Mouse (Mus musculus): ENCODE measurements around the gene Mok.
"Not testable (repeated sequence)": the region's sequence is repeated elsewhere in the genome, so short reads cannot be mapped to it uniquely, and the experiment has no call there.

Gene Mok

DNA sequence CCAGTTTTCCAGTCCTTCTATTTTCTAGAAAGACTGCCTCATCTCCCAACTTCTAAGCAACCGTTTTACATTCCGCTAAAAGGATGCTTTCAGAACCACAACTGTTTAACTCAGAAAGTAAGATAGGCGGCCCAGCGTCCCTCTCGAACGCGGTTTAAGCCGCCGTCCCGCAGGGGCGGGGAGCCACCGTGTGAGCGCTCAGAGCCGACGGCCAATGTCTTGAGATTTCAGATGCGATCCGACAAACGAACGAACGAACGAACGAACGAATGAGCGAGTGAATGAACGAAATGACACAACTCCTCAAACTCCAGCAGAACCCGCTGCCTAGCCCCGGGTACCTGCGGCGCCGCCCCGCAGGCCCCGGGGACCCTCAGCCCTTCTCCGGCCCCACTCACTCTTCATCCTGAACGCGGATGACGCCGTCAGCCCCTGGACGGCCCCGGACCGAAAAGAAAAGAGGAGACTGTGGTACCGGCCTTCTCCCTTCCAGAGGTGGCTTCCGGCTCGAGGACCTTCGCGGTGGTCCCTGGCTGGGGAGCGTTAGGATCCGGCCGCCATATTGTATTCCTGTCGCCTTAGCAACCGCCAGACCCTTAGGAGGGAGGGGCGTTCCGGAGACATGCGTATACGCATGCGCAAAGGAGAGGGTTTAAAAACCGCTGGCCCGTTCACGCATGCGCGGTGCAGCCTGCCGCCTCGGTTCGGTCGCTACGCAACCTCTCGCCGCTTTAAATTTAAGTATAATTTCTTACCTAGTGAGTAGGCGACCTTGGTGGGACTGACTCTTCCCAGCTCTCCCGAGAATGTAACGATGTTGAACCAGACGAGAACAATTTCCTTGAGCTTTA, at the start of gene Mok:
TSS of gene Mok (minus strand) at position 592 of the 851 bp plus-strand sequence.
- DNase-seq (ENCODE audit: inconsistent age in 2 of 2, low spot score in 1 of 2), result peak; percentile 96 to 99

DNA sequence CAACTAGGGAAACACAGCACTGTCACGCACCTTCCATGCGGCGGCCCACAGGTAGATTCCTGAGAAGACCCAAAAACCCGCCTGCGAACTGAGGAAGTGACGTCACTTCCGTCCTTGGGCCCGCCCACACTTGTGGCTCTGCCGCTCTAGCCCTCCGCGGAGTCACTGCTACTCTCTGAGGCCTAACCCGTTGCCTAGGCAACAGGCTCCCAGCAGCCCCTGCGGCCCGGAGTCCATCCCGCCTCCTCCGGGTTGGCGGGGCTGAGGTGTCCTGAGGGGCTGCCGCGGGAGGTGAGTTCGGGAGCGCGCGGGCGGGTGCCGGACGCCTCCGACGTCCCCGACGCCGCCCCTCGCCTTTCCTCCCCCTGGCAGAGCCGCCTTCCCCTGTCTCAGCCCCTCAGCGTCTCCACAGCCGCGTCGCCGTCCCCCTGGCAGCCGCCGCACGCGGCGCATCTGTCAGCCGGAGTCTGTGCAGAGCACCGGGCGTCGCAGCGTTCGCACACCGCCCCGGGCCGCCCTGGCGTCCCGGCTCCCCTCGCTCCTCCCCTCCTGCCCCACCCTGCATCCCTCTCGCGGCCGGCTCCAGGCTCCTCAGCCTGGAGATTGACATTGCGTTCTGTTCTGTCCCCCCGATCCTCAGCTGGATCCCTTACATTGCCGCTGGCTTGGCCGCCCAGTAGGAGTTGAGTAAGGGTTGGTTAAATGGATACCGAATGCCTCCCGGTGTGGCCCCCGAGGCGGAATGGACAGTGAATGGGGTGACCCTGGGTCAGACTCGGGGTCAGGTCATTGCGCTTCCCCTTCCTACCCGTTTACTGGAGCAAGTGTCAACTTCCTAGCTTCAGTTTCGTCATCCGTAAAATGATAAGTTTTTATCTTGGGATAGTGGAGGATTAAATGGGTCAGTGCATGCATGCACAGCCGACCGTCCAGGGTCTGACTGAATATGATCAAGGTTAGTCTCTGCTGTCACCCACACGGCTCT, 48.6 kb upstream of the Mok start, which contains the start of the genes Cinp and Tecpr2:
TSS of gene Cinp (minus strand) at position 110 of the 985 bp plus-strand sequence.
TSS of gene Tecpr2 (plus strand) at position 229 of the 985 bp plus-strand sequence.
- peak; percentile 98 for DNase-seq (ENCODE audit: inconsistent age in 2 of 2, low spot score in 1 of 2)

DNA sequence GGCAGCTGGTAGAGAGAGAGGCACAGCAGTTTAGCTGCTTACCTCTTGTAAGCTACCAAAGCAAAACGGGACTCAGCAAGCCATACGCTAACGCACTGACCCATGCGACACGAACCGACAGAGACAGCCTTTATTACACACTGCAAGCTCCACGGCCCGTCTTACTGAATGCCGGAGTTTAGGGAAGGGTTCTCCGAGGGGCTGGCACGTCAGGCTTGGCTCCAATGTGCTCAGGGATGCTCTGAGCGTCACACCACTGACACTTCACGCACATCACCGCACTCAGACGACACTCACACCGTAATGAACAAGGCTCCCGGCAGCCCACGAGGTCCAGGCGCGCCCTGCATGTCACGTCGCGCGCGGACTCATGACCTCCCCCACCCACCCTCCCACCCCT, 47.9 kb upstream of the Mok start:
- DNase-seq (ENCODE audit: inconsistent age in 2 of 2, low spot score in 1 of 2), result no peak

DNA sequence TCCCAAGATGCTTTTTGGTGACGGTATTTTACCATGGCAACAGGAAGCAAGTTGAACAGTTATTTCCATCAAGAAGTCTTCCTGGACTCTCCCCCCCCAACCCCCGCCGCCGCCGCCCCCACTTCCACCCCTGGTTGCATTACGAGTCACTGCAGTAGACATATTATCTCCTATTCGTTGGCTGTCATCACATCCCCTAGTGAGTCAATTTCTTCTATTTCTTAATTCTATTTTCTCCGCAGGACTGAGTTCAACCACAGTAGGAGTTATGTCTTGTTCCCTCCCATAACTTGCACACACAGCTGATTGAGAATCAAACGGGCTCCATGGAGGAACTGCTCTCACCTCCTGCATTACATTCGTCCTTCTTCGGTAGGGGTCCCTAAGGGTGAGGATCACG, 47.4 kb upstream of the Mok start:
- DNase-seq (ENCODE audit: inconsistent age in 2 of 2, low spot score in 1 of 2), result no peak

DNA sequence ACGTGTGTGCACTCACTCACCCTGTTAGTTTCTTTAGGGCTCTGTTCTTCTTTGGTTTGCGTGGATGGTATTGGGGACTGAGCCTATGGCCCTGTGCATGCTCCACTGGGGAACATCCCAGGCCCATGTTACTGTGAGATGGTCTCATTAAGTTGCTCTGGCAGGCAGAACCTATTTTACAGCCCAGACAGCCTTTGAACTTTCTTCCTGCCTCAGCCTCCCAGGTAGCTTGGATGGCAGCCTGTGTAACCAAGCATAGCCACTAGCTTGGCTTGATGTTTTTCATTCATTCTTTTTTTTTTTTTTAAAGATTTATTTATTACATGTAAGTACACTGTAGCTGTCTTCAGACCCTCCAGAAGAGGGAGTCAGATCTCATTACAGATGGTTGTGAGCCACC, 44.5 kb upstream of the Mok start:
- no peak for DNase-seq (ENCODE audit: inconsistent age in 2 of 2, low spot score in 1 of 2)

DNA sequence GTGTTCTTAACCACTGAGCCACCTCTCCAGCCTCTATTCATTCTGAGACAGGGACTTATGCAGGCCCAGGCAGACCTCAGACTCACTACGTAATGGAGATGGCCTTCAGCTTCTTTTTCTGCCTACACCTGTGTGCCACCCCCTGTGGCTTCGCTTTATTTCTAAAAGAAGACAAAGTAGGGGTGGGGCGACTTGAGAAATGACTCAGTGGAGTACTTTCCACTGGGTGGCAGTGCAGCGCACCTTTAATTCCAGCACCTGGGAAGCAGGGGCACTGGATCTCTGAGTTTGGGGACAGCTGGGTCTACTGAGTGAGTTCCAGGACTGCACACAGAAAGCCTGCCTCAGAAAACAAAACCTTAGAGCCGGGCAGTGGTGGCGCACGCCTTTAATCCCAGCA, 41.6 kb upstream of the Mok start:
- peak in 1 of 2 experiments; percentile 47 for DNase-seq (ENCODE audit: inconsistent age in 2 of 2, low spot score in 1 of 2)

DNA sequence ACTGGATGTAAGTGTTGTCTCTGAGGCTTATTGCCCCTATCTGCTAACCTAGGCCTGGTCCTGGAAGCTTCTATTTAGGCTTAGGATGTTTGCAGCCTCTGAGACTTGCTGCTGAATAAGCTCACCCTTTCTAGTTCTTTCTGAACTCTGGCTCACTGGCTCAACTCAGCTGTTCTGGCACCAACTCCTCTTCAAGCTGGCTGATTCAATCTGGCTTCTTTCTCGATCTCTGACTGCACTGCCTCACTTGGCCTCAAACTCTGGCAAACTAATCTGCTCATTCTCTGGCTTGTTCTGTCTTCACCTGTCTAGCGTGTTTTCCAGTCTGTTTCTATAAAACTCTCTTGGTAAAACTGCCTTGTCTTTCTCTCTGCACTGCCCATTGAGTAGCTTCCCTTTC, 34.6 kb upstream of the Mok start:
- peak in 1 of 2 experiments; percentile 44 for DNase-seq (ENCODE audit: inconsistent age in 2 of 2, low spot score in 1 of 2)

DNA sequence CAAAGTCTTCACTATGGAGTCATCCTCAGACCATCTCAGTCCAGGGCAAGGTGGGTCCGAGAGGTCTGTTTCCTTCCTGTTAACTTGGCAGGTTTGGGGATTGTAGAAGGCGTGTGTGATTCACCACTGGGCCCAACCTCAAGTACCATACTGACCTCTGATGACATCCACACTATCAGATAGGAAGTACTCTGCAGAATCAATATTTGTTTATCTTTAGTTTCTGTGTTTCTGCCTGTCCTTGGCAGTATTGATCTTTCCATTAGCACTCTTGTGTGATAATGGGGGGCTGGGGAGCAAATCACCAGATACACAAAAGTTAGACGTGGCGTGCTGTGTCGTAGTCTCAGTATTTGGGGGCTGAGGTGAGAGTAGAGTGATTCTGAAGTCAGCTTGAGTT, 30.5 kb upstream of the Mok start:
- no peak for DNase-seq (ENCODE audit: inconsistent age in 2 of 2, low spot score in 1 of 2)

DNA sequence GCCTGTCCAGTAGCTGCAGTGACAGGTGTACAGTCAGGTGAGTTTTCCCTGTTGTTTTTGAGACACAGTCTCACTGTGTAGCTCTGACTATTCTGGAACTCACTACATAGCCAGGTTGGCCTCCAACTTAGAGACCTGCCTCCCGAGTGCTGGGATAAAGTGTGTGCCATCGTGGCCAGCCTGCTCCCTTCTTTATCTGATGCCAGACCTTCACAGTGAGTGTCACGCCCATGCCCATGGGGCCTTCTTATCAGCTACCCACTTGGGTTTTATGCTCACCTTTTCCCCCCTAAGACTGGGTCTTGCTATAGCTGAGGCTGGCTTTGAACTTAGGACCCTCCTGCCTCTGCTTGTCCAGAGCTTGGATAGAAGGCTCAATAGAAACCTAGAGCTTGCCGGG, 29.4 kb upstream of the Mok start:
- DNase-seq (ENCODE audit: inconsistent age in 2 of 2, low spot score in 1 of 2), result no peak

DNA sequence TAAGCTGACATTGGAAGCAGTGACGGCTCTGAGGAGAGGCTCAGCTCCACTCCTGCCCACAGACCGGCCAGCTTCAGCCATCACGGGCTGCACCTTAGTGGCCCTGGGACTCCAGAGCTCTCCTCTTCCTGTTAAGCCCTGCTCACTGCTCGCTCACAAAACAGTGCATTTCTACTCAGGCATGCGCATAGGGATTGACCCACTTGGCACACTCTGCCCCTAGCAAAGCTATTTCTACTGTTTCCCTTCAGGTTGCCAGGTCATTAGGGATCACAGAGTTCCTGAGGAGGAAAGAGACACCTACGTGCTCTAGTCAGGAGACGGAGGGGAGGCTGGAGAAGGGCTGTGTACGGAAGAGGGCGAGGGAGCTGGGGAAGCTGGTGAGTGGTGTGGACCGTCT, 25.2 kb upstream of the Mok start:
- DNase-seq (ENCODE audit: inconsistent age in 2 of 2, low spot score in 1 of 2), result no peak

DNA sequence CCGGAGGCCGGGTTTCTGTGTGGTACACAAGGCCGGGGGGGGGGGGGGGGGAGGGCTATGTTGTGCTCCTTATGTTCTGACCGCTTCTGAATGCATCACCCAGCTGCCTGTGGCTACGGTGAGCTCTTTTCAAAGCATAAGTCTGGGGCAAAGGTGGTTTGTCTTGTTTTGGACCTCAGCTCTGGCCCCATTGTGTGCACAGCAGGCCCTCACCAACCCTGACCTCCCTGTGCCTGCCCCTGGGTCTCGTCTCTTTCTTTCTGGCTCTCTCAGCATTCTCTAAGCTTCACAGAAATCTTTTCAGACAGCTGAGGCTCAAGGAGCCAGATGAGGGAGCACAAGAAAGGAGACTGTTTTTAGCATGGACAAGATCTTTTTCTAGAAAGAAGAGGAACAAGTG, 24.8 kb upstream of the Mok start:
- DNase-seq (ENCODE audit: inconsistent age in 2 of 2, low spot score in 1 of 2), result no peak

DNA sequence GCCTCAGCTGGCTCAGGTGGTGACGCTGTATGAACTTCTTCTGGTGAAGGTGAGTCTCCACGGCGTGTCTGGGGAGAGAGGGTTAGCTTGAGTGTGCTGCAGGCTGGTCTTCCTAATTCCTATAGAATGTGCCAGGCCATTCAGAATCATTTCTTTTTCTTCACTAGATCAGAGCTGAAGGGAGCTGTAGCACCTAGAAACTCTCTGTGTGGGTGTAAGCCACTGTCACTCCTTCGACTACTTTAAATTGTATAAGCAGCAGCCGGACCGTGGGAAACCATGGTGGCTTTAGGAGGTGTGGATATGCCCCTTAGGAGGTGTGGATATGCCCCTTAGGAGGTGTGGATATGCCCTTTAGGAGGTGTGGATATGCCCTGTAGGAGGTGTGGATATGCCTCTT, 23.3 kb upstream of the Mok start:
- DNase-seq (ENCODE audit: inconsistent age in 2 of 2, low spot score in 1 of 2), result no peak

DNA sequence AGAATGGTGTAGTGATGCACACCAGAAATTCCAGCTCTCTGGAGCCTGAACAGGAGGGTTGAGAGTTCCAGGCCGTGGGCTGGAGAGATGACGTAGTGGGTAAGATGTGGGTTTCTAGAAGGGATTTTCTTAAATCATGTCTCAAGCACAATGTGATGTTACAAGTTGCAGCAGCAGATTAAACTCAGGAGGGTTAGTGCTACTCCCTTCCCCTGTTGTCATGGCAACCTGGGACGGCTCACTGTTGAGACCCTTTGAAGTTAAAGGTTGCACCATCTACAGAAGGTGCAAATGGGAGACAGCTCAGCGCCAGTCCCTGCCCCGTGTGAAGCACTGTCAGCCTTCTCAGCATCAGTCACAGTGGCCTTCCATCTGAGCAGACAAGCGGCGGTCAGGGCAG, 20.5 kb upstream of the Mok start:
- DNase-seq (ENCODE audit: inconsistent age in 2 of 2, low spot score in 1 of 2), result no peak

DNA sequence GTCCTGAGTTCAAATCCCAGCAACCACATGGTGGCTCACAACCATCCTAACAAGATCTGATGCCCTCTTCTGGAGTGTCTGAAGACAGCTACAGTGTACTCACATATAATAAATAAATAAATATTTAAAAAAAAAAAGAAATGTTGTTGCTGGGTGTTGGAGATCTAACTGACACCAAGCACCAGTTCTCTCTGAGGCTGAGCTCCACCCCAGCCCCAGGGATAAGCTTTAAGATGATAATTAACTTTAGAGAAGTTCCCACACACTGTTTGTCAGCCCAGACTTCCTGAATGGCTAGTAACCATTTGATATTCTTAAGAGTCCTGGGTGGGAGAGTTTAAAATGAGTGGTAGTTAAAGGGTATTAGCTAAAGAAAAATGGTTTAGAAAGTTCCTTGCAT, 19.6 kb upstream of the Mok start:
- DNase-seq (ENCODE audit: inconsistent age in 2 of 2, low spot score in 1 of 2), result no peak

DNA sequence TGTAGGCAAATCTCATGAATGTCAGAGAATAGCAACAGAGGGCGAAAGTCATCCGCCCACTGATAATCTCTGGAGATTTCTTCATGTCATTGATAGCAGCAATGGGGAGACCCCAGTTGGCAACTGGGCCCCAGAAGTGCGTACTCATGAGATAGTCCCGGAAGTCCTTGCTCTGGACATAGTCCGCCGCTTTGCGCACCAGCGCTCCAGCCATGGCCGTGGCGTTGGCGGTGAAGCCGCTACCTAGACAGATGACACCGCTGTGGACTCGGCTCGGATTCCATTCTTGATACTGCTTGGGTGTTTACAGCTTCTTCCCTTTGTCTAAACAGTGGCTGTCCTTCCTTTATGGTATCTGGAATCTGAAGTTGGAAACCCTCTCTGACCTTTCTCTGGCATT, 17.9 kb upstream of the Mok start:
- DNase-seq (ENCODE audit: inconsistent age in 2 of 2, low spot score in 1 of 2), result not testable (repeated sequence)

DNA sequence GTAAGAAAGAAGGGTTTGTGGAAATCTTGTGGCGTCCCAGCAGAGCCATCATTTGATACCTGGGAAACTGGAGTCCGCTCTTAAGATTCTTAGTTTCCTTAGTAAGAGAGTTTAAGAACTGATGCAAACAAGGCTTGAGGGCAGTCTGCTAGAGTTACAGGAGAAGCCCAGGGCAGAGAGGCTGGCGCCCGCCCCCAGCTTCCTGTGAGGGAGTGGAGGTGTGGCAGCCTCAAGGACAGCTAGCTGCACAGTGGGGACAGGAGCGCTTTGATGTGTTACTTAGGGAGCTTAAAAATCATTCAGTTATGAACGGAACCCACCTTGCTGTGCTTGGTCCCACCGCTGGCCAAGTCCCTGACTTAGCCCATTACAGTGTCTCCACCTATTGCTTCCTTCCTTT, 16.5 kb upstream of the Mok start:
- peak; percentile 60 to 73 for DNase-seq (ENCODE audit: inconsistent age in 2 of 2, low spot score in 1 of 2)

DNA sequence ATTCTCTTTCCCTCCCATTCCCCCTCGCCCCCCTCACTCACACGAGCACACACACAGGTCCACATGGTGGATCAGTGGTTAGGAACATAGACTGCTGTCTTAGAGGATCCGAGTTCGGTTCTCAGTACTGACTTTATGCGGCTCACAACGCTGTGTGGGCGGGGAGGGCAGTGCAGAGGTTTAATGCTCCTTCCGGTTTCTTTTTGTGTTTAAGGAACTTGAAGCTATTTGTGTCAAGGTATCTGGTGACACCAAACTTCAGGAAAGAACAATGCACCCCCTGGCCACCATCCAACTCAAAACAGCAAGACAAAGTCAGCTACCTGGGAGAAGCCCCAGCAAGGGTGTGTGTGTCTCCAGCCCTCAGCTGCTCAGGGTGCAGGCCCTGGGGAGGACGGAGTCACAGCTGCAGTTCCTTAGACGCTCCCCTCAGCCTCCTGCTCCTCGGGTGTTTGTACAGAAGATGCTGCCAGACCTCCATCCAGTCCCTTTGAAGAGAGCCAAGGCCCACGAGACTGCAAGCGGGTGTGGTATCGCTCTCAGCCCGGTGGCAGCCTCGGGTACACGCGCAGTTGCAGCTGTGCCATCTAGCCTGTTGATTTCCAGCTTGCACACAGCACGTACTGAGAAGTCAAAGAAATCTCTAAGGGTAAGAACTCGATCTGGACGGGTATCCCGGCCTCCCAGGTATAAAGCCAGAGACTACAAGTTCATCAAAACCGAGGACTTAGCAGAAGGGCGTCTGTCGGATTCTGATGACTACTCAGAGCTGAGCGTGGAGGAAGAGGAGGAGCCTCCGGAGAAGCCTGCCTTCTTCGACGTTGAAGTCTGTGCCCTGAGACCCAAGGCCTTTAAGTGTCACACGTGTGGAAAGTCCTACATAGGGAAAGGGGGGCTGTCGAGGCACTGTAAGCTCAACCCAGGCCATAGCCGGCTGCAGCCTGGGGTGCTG, 14.3 kb upstream of the Mok start:
- no peak for DNase-seq (ENCODE audit: inconsistent age in 2 of 2, low spot score in 1 of 2)

DNA sequence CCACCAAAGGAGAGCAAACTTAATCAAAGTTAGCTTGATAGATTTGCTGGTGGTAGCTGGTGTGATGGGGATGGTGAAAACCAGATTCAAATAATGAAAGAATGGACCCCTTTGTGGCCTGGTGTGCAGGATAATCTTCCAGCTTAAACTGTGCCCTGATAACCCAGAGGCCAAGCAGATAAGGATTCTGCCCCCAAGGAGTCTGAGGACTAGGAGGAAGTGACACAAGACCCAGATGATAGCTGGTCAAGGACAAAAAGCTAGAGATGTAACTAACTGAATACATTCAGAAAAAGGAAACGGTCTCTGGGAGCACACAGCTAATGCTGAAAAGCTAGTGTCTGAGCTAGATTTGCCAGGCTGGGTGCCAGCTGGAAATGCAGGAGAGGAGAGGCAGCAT, 11.2 kb upstream of the Mok start:
- peak in 1 of 2 experiments; percentile 54 for DNase-seq (ENCODE audit: inconsistent age in 2 of 2, low spot score in 1 of 2)

DNA sequence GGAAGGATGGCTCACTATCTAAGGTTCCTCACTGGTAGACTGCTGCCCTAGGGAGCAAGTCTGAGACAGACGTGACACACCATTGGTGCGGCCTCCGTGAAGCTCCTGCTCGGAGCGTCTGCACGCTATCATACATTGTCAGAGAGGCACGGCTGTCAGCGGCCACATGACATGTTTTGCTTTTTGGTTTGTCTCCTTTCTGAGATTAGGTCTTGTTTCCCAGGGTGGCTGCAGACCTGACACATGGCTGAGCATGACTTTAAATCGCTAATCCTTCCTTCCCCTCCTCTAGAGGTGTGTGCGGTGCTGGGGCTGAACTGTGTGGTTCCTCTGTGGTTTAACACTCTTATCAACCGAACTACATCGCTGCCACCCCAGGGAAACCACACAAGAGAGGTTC, 10.7 kb upstream of the Mok start:
- peak in 1 of 2 experiments; percentile 73 for DNase-seq (ENCODE audit: inconsistent age in 2 of 2, low spot score in 1 of 2)

DNA sequence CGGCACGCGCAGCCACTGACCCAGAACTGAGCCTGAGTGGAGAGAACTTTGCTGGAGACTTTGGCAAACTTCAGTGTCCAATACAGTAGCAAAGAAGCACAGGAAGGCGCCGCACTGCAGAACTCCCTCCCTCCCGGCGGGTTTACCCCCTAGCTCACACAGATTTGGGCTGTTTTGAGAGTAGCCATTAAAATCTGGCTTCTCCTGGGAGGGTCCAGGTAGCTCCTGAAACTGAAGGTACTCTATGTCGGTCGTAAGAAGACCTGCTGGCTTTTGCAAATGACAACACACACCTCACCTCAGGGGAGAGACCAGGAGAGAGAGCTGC, 10.2 kb upstream of the Mok start:
- no peak for DNase-seq (ENCODE audit: inconsistent age in 2 of 2, low spot score in 1 of 2)
